Mouse (Mus musculus): Measurements from ENCODE around the gene Rapgef2.

Gene Rapgef2

GRCm38 (mm10) chr3:79202275-79203153 is 83.8 kb downstream of the Rapgef2 start:
- POLR2A ChIA-PET: interaction anchor here in 3 of 4 experiments (0.6 to 2.3 kb wide), 31 partner anchors 9 to 595 kb away, joined by 3 to 15 read pairs (median 3); partner anchors contain the start of genes Ppid (in 2 of the 3) and Fnip2 (in 1 of the 3)
- CTCF ChIA-PET: interaction anchor here (0.5 to 2.5 kb wide), 92 partner anchors 9 to 1934 kb away, joined by 3 to 43 read pairs (median 3); partner anchors contain the start of genes 4930579G24Rik (in 2 of the 4), Etfdh (in 1 of the 4), Fnip2 (in 1 of the 4) and Ppid (in 1 of the 4)

- CTCF ChIA-PET: interaction anchor here (0.5 to 1.8 kb wide), 42 partner anchors 9 to 390 kb away, joined by 3 to 12 read pairs (median 4); no protein-coding TSS in a partner anchor
These were observed 89.4 kb downstream of the Rapgef2 start for GRCm38 (mm10) chr3:79196708-79197437.

GRCm38 (mm10) chr3:79195280-79195679 is 91.0 kb downstream of the Rapgef2 start:
- ChIA-PET POLR2A (interaction anchor here in 1 of 4 experiments (0.9 to 1.0 kb wide), 3 partner anchors 9 to 130 kb away, joined by 3 read pairs; no protein-coding TSS in a partner anchor), CTCF (interaction anchor here in 1 of 4 experiments (1.0 kb wide), 1 partner anchor 26 kb away, joined by 3 read pairs; no protein-coding TSS in a partner anchor)

More at GRCm38 (mm10) chr3:79196708-79197437, 89.4 kb downstream of the Rapgef2 start:
- POLR2A ChIA-PET: interaction anchor here in 3 of 4 experiments (0.5 to 1.0 kb wide), 4 partner anchors 8 to 424 kb away, joined by 3 read pairs; no protein-coding TSS in a partner anchor

GRCm38 (mm10) chr3:79194111-79194793 is 92.1 kb downstream of the Rapgef2 start:
- ChIA-PET CTCF (interaction anchor here in 2 of 4 experiments (0.9 to 1.0 kb wide), 3 partner anchors 20 to 245 kb away, joined by 3 read pairs; no protein-coding TSS in a partner anchor), POLR2A (interaction anchor here in 2 of 4 experiments (0.9 to 1.6 kb wide), 4 partner anchors 8 to 131 kb away, joined by 3 to 4 read pairs (median 3); no protein-coding TSS in a partner anchor)

GRCm38 (mm10) chr3:79193001-79193400 is 93.3 kb downstream of the Rapgef2 start:
- POLR2A ChIA-PET: interaction anchor here in 2 of 4 experiments (0.6 to 1.6 kb wide), 3 partner anchors 9 to 24 kb away, joined by 3 to 4 read pairs (median 3); no protein-coding TSS in a partner anchor
- CTCF ChIA-PET: interaction anchor here in 3 of 4 experiments (0.6 to 1.4 kb wide), 4 partner anchors 9 to 590 kb away, joined by 3 to 7 read pairs (median 3); no protein-coding TSS in a partner anchor

- ChIA-PET CTCF (interaction anchor here in 2 of 4 experiments (1.1 to 1.4 kb wide), 2 partner anchors 10 to 11 kb away, joined by 3 read pairs; no protein-coding TSS in a partner anchor), POLR2A (interaction anchor here in 1 of 4 experiments (1.0 to 1.7 kb wide), 2 partner anchors 10 to 25 kb away, joined by 3 to 4 read pairs; no protein-coding TSS in a partner anchor)
These were observed 94.3 kb downstream of the Rapgef2 start for GRCm38 (mm10) chr3:79191981-79192380.

GRCm38 (mm10) chr3:79191471-79191870 is 94.8 kb downstream of the Rapgef2 start:
- ChIA-PET CTCF (interaction anchor here in 1 of 4 experiments (1.4 kb wide), 1 partner anchor 10 kb away, joined by 3 read pairs; no protein-coding TSS in a partner anchor), POLR2A (interaction anchor here in 1 of 4 experiments (1.7 kb wide), 1 partner anchor 10 kb away, joined by 4 read pairs; no protein-coding TSS in a partner anchor)

- POLR2A ChIA-PET: interaction anchor here in 1 of 4 experiments (0.8 kb wide), 1 partner anchor 409 kb away, joined by 3 read pairs; no protein-coding TSS in a partner anchor
- CTCF ChIA-PET: interaction anchor here in 3 of 4 experiments (0.5 to 0.6 kb wide), 3 partner anchors 30 to 397 kb away, joined by 5 to 9 read pairs (median 6); no protein-coding TSS in a partner anchor
These were observed 95.9 kb downstream of the Rapgef2 start for GRCm38 (mm10) chr3:79190377-79190776.

- ChIA-PET CTCF (interaction anchor here in 2 of 4 experiments (0.6 to 1.7 kb wide), 2 partner anchors 9 to 14 kb away, joined by 3 to 8 read pairs; no protein-coding TSS in a partner anchor), POLR2A (interaction anchor here in 2 of 4 experiments (0.6 to 1.1 kb wide), 2 partner anchors 10 to 132 kb away, joined by 3 to 4 read pairs; no protein-coding TSS in a partner anchor)
These were observed 98.4 kb downstream of the Rapgef2 start for GRCm38 (mm10) chr3:79187912-79188311.

- POLR2A ChIA-PET: interaction anchor here in 1 of 4 experiments (0.9 kb wide), 1 partner anchor 9 kb away, joined by 4 read pairs; no protein-coding TSS in a partner anchor
These were observed 104.0 kb downstream of the Rapgef2 start for GRCm38 (mm10) chr3:79182290-79182689.

GRCm38 (mm10) chr3:79181248-79181991 is 104.9 kb downstream of the Rapgef2 start:
- CTCF ChIA-PET: interaction anchor here in 3 of 4 experiments (0.5 to 2.1 kb wide), 8 partner anchors 16 to 799 kb away, joined by 3 to 7 read pairs (median 3); no protein-coding TSS in a partner anchor
- POLR2A ChIA-PET: interaction anchor here in 3 of 4 experiments (0.5 to 1.4 kb wide), 6 partner anchors 10 to 330 kb away, joined by 3 to 7 read pairs (median 3); no protein-coding TSS in a partner anchor

More at GRCm38 (mm10) chr3:79182290-79182689, 104.0 kb downstream of the Rapgef2 start:
- CTCF ChIA-PET: interaction anchor here in 2 of 4 experiments (0.6 to 2.1 kb wide), 2 partner anchors 8 to 15 kb away, joined by 4 to 7 read pairs; no protein-coding TSS in a partner anchor

GRCm38 (mm10) chr3:79180086-79180485 is 106.2 kb downstream of the Rapgef2 start:
- ChIA-PET POLR2A (interaction anchor here in 1 of 4 experiments (1.1 kb wide), 1 partner anchor 352 kb away, joined by 3 read pairs; no protein-coding TSS in a partner anchor), CTCF (interaction anchor here in 2 of 4 experiments (0.7 to 2.1 kb wide), 2 partner anchors 17 to 1984 kb away, joined by 4 to 7 read pairs; no protein-coding TSS in a partner anchor)

- ChIA-PET POLR2A (interaction anchor here in 1 of 4 experiments (1.1 to 1.2 kb wide), 2 partner anchors 13 to 352 kb away, joined by 3 read pairs; no protein-coding TSS in a partner anchor), CTCF (no interaction called here)
These were observed 106.7 kb downstream of the Rapgef2 start for GRCm38 (mm10) chr3:79179499-79180053.

- CTCF ChIA-PET: no interaction called here
These were observed 107.6 kb downstream of the Rapgef2 start for GRCm38 (mm10) chr3:79178708-79179107.

GRCm38 (mm10) chr3:79178070-79178469 is 108.2 kb downstream of the Rapgef2 start:
- CTCF ChIA-PET: interaction anchor here in 2 of 4 experiments (0.6 to 2.1 kb wide), 2 partner anchors 19 to 24 kb away, joined by 3 to 6 read pairs; no protein-coding TSS in a partner anchor

More at GRCm38 (mm10) chr3:79178708-79179107, 107.6 kb downstream of the Rapgef2 start:
- POLR2A ChIA-PET: interaction anchor here in 1 of 4 experiments (1.2 kb wide), 1 partner anchor 14 kb away, joined by 3 read pairs; no protein-coding TSS in a partner anchor

More at GRCm38 (mm10) chr3:79178070-79178469, 108.2 kb downstream of the Rapgef2 start:
- POLR2A ChIA-PET: interaction anchor here in 1 of 4 experiments (0.6 kb wide), 1 partner anchor 788 kb away, joined by 3 read pairs; no protein-coding TSS in a partner anchor
